9 mouse cellular contexts compared by ENCODE assay signal in the genomic region with DNA sequence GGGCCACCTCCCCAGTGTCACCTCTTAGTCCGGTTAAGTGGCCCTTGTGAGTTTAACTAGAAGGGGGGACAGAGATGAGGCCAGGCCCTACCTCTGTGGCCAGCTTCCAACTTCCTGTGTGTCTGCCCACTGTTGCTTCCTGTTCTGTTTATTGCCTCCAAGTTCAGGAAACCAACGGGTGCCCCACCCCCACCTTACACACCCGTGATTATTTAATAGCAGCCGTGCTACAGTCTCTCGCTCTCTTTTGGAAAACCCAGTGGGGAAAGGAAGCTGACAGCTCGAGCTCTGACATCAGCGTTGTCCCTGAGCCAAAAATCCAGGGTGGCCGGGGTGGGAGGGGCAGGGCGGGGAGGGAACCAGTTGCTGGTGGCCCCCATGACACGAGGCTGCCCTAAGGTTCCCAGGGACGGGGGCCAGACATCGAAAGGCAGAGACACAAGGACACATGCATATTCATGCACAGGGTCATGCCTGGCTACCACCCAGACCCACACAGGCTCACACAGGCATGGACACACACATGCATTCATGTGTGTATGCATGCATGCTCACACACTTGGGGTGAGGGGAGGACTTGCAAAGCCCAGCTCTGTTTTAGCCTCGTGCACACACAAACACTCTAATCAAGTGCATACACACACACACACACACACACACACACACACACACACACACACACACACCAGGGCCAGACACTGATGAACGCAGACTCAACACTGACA. TPM values are rescaled to one million over a fixed set of nuclear protein-coding genes. Genes with fewer than 3 reads are reported as not detected.
A peak's percentile ranks its signal among the peaks of the same experiment; 100 is the strongest.
DNase-seq lines count a peak whose midpoint lies in the region; ATAC-seq and TF ChIP-seq lines count a peak whose summit lies in the region.
"Had no signal": no experiment of that assay in that cellular context is flagged by ENCODE, and none has a peak within 500 bp of the region (broad histone marks: within the 10 kb centered on the region; RNA-seq: fewer than 3 reads in every experiment).

No protein-coding gene starts in this region.

- no peak overlapping the region for H3K4me3 ChIP-seq in heart, adult 2 months

- H3K27ac ChIP-seq in heart, adult 2 months: no peak overlapping the region

- H3K9ac ChIP-seq in heart, adult 2 months (ENCODE audit: low read depth, low read length): no peak overlapping the region

- no peak for TF ChIP-seq CTCF in heart, adult 2 months (IDR thresholded peaks at IDR 0.05)

- no peaks in the 10 kb centered on the region for H3K36me3 ChIP-seq in heart, adult 2 months (ENCODE audit: control insufficient read depth, insufficient read depth, low read length)

- ATAC-seq in CD4-positive, CD25-positive, alpha-beta regulatory T cell, adult 4 months: peak; percentile 19

- no peak for TF ChIP-seq POLR2A in heart, adult 2 months (IDR thresholded peaks at IDR 0.05; ENCODE audit: insufficient read depth, low read depth, low read length)

- peaks cover 7% of the 10 kb centered on the region for H3K4me1 ChIP-seq in heart, adult 2 months (ENCODE audit: control insufficient read depth, insufficient read depth, low read length)

- H3K27me3 ChIP-seq in heart, adult 2 months (ENCODE audit: control insufficient read depth, insufficient read depth, low read length): no peaks in the 10 kb centered on the region

- H3K79me2 ChIP-seq in heart, adult 2 months (replicated peaks; ENCODE audit: control insufficient read depth, insufficient read depth, low read length): no peaks in the 10 kb centered on the region

- no peak for TF ChIP-seq EP300 in heart, adult 2 months (IDR thresholded peaks at IDR 0.05; ENCODE audit: insufficient read depth, low read depth, low read length)

- 11% methylated on average over 14 of the region's 14 CpGs for WGBS in heart, adult 2 months

- intact Hi-C loops in heart, adult 2 months (cut with DNase I): no loop called here

- DNase-seq in cerebellum, adult 9-10 months: peak; percentile 19
- DNase-seq in cerebellum, adult 18-20 months: no peak
- DNase-seq in heart, adult 2 months: peak; percentile 58 to 59
- DNase-seq in kidney, postnatal 10 days: peak; percentile 79
- DNase-seq in lung, postnatal 4 days: peak; percentile 77 to 79
- DNase-seq in spleen, postnatal 14 days (ENCODE audit: low spot score in 2 of 2): no peak
- DNase-seq in T-cell, adult 2 months (ENCODE audit: low spot score): no peak

RNA-seq across cellular contexts. Expression of a gene that starts 3.3 kb away (rescaled TPM):
- polyA plus RNA-seq in CD4-positive, CD25-positive, alpha-beta regulatory T cell, adult 4 months (2017; shearing (Covaris generic)): 1 to 10 TPM; 1.8 to 2.7 TPM
- total RNA-seq in heart, adult 2 months (2021): under 1 TPM; 0.21 to 0.36 TPM
- polyA plus RNA-seq in heart, adult 2 months (2012; rRNA removed): 1.5 TPM in 2 replicates

RNA-seq across cellular contexts. Expression of a gene that starts 24.4 kb away (rescaled TPM):
- polyA plus RNA-seq in CD4-positive, CD25-positive, alpha-beta regulatory T cell, adult 4 months (2017; shearing (Covaris generic)): 10 to 100 TPM; 18.6 to 22.8 TPM
- under 1 TPM; 0.13 to 0.14 TPM for total RNA-seq in heart, adult 2 months (2021)
- 0.14 and 0.15 TPM in 2 replicates for polyA plus RNA-seq in heart, adult 2 months (2012; rRNA removed)
- total RNA-seq: gastrocnemius, postnatal 36 days had no signal

RNA-seq across cellular contexts. Expression of a gene that starts 42.6 kb away (rescaled TPM):
- 10 to 100 TPM; 32.3 to 51.9 TPM for polyA plus RNA-seq in CD4-positive, CD25-positive, alpha-beta regulatory T cell, adult 4 months (2017; shearing (Covaris generic))
- 1 to 10 TPM; 4.0 to 5.9 TPM for total RNA-seq in heart, adult 2 months (2021)
- 10.7 and 13.5 TPM in 2 replicates for polyA plus RNA-seq in heart, adult 2 months (2012; rRNA removed)

Comparison
In these comparisons a context has a peak if more than half of its experiments do, and no peak if none do; other contexts are left out.
1. DNase-seq: peak in cerebellum, adult 9-10 months (single experiment), heart, adult 2 months (2 of 2), kidney, postnatal 10 days (single experiment) and lung, postnatal 4 days (2 of 2); none in cerebellum, adult 18-20 months (0 of 2), spleen, postnatal 14 days (0 of 2) and T-cell, adult 2 months (single experiment).
2. RNA of a gene that starts 24.4 kb away (polyA plus RNA-seq): 18.6 to 22.8 TPM in CD4-positive, CD25-positive, alpha-beta regulatory T cell, adult 4 months; 0.14 to 0.15 TPM in heart, adult 2 months; every median in the first group is over 10 times any median in the second.